Mouse (Mus musculus) frontal cortex, adult (tissue): ENCODE measurements around the gene Tmem243.

Experiments
- ATAC-seq: cut with Nextera tagmentation; 2 replicates; pipeline ENCODE4 v1.9.2; 2017; ENCODE audit warnings: mild to moderate bottlenecking, moderate library complexity, mixed read lengths; ENCODE audit not compliant: low TSS enrichment

Gene Tmem243

DNA sequence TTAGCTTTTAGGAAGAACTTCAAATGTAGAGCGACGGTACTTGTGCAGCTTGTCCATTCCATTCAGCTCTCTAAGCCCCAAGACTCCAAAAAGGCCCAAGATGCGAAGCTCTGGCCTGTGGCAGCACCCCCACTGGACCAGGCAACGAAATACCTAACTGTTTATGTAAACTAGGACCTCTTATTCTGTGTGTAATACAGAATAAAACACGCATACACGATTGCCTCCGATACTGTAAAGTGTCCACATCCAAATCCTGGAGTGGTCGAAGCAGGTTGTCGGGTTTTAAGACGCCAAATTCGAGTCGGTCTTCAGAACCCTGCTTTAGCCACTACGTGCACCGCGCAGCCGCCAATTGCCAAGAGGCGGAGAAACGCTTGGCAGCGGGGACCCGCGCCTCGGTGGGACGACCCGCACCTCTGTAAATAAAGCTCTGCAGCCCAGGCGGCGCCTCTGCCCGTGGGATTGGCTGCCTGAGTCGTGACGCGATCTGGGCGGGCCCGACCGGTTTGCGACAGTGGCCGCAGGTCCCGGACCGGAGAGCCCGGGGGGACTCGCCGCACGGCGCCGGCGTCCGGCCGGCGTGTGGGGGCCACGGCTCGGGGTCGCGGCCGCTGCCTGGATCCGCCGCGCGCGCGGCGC, at the start of gene Tmem243:
Gene Tmem243, plus strand, starts transcription at position 462 of the 642 bp plus-strand sequence.
- ATAC-seq = peak; percentile 96

DNA sequence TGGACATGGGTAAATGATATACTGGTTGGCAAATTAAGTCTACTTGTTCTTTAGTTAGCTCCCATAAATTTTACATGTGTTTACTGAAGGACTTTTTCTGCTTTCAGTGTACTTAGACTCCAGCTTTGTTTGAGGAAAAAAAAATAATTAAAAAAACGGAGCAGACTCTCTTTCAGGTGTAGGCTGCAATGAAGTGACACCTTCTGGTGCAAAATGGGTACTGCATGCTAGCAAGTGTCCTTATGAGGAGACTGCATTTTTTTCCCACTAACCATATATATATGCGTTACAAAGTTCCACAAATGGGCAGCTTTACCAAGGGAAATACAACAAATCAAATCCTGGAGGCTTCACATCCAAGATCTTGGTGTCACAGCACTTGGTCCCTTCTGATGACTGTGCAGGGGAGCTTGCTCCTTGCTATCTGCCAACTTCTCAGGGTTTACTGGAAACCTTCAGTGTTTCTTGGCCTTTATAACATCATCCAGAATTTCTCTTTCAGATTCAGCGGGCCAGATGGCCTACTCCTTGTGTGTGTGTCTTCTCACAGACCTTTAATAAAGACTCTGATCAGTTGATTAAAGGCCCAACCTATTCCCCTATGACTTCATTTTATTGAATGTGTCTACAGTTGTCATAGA, 44.3 kb upstream of the Tmem243 start:
- ATAC-seq = peak; percentile 89

DNA sequence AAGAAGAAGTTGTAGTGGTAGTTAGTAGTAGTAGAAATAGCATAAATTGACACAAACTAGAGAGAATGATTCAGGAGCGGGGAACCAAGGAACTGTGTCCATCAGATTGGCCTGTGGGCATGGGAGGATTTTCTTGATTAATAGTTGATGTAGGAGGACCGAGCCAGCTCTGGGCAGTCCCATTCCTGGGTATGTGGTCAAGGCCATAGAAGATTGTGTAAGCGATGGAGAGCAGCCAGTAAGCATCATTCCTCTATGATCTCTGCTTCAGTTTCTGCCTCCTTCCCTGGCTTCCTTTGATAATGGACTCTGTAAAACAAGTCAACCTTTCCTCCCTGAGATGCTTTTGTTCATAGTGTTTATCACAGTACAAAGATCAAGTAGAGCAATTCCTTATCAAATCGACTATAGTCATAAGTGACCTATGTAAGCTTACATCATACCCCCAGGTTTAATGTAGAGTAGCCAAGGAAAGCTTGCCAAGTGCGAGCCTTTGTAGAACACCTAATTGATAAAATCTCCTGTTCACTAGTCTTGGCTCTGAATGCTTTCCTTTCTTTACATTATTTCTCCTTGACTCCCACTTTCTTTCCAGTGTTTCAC, 43.1 kb upstream of the Tmem243 start:
- ATAC-seq = no peak

DNA sequence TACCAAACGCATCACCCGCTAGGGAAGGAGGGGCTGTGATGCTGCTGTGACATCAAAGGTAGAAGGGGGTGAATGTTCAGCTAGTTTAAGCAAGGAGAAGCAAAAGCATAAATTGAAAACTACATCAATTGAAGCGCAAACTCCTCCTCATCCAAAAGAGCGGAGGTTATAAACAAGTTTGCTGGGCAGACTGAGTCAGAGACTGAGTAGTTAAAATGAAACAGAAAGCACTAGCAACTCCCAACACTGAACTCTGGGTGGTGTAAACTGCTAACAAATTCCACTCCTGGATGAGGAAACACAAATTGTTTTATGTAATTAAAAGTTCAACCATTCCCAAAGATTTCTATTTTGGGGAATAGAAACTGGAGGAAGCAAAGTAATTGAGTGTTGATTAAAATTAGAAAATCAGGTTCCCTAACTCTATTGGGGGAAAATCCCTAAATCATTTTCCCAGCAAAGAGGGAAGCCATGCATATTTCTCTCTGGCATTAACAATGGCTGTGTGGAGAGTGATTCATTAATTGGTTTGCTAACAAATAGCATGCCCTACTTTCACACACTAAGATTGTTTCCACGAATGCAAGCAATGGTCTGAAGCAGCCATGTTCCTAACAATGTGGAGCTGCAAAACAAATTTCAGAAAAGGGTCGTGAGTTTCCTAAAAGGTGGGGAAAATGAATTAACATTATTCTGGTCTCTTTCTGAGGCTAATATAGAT, 41.0 kb upstream of the Tmem243 start:
- peak; percentile 88 for ATAC-seq

DNA sequence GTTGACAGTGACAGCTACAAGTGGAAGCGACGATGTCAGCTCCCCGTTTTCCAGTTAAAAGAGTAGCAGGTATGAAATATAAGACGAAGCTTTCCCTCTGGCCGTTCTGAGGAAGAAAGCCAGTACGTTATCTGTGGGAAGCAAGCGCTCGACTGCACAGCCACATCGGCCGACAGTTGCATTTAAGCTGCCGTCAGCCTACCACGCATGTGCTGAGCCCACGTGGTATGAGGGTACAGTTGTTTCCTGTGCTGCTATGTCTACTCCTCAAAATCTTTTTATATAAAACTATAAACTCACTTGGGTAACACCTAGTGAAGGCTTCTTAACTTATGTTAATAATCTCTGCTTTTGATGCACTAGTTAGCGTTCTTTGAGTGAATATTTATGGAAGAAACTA, 40.2 kb upstream of the Tmem243 start:
- no peak for ATAC-seq

DNA sequence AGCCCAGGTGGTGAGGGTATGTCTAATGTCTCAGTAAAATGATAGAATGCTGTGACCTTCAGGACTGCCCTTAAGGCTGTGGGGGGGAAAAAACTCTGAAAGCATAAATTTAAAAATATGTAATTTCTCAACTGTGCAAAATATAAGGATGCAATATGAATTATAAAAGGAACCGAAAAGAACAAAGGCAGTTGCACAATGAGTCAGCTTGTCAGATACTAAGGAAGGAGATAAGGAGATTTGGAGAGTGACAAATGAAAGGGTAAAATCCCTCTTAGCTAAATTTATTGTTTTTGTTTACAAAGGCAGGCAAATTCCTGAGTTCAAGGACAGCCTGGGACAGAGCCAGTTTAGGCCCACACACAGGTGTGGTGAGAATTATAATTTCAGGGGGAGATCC, 36.3 kb upstream of the Tmem243 start:
- no peak for ATAC-seq

DNA sequence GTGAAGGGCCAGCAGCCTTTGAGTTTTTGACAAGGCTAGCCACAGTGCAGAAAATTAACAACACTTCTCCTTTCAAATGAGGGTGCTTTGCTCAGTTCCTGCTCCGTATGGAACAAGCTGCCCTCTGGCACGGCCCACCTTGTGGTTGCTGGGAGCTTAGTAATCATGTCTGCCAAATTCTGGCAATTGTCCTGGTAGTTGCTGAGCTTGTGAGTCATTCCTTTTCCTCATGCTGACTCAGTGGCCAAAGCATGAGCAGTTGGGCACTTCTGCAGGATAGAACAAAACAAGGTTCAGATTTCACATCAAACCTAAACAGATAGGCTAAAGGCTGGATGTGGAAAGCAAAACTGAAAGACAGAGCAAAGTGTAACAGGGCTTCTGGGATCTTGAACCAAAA, 31.6 kb upstream of the Tmem243 start:
- peak; percentile 94 for ATAC-seq

DNA sequence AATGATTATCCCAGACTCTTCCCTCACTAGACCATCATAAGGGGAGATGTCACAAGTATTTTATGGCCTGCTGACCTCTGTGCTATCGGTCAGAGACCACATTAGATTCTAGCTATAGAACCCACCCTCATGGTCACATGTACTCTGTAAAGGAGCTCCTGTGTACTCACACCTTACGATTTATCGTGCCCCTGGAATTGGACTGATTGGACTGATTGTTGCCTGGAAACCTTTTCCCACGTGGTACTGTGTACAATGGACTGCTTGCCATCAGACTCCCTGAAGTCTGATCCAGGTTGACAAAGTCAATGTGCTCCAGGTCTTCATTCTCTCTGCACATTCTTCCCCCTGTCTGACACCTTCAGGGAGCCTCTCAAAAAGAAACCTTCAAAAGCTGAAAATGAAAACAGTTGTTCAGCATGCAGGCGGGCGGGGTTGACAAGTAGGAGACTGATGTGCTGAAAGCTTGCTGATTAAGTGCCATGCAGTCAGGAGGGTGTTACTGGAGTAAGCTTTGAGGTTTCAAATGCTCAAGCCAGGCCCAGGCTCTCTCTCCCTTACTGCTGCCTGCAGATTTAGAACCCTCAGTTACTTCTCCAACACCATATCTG, 30.8 kb upstream of the Tmem243 start:
- no peak for ATAC-seq

DNA sequence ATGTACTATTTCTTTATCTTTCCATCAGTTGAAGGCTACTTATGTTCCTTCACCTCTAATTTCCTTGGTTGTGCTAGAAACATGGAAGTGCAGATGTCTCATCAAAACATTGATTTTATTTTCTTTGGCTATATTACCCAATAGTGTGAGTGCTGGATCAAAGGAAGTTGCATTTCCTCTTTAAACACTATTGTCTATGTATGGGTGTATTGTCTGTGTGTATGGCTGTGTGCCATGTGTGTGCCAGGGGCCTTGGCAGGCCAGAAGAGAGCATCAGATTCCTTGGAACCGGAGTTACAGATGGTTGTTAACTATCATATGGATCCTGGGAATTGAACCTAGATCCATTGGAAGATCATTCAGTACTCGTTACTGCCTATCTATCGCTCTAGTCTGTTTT, 29.1 kb upstream of the Tmem243 start:
- ATAC-seq = no peak

DNA sequence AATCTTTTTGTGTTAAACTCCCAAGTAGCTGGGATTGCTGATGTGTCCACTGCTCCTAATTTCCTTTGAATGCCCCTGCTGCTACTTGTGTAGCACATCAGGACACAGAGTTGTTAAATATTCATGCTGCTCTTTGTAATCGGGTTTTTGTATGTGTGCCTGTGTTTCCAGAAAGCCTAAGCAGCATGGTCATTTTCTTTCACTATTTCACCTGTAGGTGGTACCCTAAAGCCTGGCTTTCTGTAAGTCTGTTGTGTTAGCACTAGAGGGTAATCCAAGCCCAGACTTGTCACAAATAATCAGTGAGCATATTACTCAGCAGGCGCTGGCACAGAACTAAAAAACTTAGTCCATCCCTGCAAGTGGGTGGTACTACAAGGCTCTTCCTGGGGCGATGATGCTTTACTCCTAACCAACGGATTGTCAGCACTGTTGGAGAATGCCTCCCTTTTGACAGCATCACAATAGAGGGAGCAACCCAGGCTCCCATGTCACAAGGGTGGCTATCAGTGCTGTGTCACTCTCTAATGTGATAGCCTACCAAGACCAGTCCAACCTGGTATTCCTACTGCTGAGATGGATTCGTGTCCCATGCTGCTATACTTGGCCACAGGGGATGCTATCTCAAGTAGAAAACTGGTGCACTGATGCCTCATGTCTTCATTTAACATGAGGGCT, 27.2 kb upstream of the Tmem243 start:
- peak; percentile 66; the same call in 1 of the 2 replicates for ATAC-seq

DNA sequence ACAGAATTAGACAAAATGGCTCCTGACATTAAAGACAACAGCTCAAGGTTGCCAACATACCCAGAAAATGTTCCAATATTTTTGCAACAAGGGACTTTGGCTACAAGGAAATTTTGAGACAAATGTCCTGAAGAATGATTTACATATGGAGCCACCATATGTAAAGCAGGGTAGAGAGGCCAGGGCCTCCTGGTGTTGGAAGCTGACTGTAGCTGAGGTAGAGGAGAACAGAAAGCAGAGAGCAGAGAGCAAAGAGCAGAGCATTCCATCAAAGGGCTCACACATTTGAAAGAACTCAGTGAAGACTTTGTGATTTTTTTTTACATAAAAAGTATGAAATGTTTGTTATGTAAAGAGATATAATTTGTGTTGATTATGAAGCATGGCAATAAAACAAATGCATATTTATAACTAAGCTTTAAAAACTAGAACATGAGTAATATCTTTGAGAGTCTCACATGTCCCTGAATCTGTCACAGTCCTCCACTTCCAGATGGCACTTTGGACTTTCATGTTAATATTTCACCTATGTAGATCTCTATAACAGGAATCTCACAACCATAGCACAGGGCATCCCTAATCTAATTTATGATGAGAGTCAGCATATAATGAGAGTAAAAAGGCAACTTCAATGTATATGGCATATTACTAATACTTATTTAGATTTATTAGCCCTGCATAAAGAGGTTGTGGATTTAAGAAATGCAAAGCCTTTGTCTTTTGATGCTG, 20.5 kb upstream of the Tmem243 start:
- no peak for ATAC-seq

DNA sequence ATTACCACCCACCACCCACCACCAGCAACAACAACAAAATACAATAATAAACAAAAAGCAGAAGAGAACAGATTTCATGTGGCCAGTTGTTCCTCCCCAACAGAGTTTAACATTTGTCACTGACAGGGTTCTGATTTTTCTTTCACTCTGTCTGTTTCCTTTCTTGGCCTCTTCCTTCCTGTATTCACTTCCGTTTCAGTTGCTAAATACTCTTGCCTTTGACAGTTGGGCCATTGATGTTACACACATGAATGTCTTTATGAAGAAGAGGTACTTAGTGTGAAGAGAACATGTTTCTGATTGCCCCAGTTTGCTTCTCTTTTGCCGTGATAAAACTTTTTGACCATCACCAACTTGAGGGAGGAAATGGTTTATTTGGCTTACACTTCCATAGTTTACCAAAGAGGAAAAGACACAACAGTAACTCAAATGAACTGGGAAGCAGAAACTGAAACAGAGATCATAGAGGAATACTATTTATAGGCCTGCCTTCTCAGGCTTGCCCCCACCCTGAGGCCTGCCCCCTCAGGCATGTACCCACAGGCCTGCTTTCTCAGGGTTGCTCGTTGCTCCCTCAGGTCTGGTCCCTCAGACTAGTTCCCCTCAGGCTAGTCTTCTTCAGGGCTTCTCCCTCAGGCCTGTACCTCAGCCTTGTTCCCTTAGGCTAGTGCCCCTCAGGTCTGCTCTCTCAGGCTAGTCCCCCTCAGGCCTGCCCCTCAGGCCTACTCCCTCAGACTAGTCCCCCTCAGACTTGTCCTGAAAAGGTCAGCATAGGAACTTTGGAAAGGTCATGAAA, 13.3 kb upstream of the Tmem243 start:
- ATAC-seq = no peak

DNA sequence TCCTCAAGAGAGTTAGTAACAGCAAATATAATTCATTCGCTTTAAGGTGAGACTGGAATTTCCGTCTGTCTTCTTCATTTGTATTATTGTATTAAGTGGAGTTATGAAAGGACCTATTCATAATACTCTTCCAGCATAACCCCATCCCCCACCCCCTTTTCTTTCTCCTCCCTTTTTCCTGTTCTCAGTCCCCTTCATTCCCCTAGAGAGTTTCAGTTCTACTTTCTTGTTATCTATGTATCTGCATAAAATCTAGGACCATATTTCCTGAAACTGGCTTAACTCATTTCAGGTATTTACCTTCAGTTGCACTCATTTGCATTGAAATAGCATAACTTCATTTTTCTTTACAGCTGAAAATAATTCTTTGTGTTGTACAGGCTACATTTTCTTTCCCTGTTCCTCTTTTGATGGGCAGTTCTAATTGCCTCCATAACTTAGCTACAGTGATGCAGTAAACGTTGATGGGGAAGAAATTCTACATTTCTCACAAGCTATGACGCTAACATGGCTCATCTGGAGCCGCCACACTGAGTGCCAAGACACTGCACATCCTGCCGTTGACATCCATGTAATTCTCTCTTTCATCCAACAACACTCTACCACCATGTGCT, 9.9 kb upstream of the Tmem243 start:
- ATAC-seq = no peak

DNA sequence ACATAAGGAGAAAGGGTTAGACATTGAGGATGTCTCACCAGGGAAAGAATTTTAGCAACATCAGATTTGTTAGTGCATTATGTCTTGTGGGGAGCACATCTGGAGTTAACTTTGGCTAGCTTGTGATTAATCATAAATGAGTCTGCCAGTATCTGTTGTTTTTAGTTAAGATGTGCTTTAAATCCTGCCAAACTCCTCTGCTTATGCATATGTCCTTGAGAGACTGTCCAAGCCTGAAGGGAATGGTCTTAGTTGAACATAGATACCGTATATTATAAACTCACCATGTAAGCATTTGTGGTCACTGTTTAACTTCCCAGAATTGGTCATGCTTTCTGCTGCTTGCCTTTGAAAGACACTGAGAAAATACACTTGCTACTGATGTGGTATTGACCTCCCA, 7.8 kb upstream of the Tmem243 start:
- no peak for ATAC-seq

DNA sequence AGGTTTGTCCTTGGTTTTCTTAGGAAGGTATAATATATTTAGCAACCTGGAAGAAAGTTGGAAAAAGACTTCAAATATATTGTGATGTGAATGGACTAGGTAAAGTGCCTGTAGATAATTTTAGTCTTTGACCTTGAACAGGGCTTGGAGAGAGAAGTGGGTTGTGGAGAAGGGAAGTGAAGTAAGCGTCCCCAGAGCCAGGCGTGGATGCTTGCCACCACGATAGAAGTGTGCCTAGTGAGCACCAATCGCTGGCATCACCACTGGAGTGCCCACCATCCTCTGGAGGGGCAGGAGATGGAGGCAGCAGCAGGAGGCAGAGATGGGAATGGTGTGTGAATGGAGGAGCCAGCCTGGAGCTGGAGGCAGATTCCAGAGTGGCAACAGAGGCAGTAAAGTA, 7.0 kb upstream of the Tmem243 start:
- no peak for ATAC-seq

DNA sequence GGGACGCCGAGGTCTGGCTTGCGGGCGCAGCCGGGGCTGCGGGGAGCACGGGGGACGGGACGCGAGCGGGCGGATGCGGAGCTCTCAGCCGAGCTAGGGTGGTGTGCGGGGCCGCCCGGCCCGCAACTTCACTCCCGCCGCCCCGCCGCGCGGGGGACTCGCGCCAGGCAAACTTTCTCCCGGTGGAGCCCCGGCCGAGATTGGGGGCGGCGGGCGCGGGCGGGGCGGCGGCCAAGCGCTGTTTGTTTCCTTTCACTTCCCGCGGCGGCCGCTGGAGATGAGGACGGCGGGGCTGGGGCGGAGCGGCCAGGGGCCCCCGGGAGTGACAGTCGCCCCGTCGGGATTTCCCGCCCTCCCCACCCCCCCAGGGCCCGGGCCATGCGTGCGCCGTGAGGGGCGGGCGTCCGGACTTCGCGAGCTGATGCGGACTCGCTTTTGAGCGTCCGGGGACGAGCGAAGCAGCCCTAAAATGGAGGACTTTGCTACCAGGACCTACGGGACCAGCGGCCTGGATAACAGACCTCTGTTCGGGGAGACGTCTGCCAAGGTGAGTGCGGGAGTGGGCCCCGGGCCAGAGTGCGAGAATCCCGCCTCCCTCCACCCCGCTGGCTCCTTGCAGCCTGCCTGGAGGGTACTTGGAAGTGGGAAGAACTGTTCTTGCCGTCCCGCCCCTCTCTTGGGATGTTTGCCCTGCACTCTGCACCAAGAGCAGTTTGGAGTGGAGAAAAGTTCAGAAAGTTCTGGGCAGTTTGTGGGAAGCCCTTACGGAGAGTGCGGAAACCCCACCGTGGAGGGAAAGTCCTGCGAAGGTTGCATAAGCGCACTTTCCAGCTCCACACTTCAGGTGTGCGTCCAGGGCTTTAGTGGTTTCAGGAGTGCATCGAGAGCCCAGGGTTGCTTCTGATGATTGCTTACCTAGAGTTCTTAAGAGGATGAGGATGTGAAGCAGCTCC, 657 bp downstream of the Tmem243 start:
- peak; percentile 45 for ATAC-seq

DNA sequence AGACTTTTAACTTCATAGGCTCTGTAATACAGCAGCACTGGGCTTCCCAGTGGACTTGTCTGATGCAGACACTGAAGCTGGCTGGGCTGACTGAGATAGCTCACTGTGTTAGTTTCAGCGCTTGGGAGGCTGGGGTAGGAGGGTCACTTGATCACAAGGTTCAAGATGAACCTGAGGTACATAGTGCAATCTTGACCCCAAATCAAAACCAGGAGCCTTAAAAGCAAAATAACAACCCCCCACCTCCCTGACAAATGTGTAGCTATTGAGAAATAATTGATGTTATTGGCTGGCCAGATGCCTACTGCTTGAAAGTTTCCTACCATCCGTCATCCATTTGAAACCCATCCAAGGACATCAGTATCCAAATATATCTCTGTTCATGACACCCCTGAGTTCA, 2.2 kb downstream of the Tmem243 start:
- ATAC-seq = no peak

DNA sequence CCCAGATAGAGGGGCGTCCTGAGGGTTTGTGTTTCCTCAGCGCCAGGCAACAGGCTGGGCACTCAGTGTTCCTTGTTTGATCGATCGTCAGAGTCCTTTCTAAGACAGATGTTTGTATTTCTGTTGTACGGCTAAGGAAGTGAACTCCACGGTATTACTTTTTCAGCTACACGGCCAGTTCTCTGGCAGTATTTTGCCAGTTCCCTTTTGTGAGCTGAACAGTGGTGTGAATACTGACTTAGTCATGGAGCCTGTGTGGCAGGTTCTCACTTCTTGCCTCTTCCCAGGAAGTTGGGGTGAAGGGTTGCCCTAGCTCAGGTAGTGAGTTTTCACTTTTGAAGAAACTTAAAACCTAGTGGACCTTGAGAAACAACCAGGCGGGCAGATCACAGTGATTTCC, 3.5 kb downstream of the Tmem243 start:
- ATAC-seq = no peak

DNA sequence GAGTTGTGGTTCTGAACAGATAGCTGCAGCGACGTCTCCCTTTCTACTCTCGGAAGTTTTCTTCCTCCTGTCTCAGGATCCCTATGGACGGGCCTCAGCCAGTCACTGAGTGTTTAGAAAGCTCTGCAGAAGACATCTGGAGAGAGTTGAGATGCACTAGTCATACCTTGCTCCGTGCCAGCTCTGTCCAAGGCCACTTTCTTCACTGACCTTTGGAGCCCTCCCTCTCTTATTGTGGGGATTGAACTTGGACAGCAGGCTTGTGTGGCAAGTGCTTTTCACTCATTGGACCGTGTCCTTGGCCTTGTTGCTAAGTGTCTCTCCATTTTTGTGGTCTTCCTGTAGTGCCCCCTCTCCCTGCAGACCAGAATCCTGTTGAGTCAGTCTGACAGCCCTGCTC, 6.3 kb downstream of the Tmem243 start:
- no peak for ATAC-seq
